Mouse (Mus musculus) left cerebral cortex, adult 9 months (tissue): ENCODE data around the gene Ccr10.

Source experiments
- DNase-seq, 2 experiments: peaks; one replicate each; pipeline ENCODE4 v3.0.0; 2022; ENCODE audit warnings: low spot score in 2 of 2

Gene Ccr10

GRCm38 (mm10) chr11:101174851-101175628 is at the start of gene Ccr10:
Ccr10 (minus strand) TSS chr11:101175443.
- DNase-seq = no peak

- no peak for DNase-seq
These were observed 49.1 kb upstream of the Ccr10 start for GRCm38 (mm10) chr11:101224337-101224736.

GRCm38 (mm10) chr11:101221306-101221986 is 46.2 kb upstream of the Ccr10 start:
- DNase-seq = no peak

GRCm38 (mm10) chr11:101220853-101221252 is 45.6 kb upstream of the Ccr10 start:
- DNase-seq = no peak

- DNase-seq = no peak
These were observed 43.3 kb upstream of the Ccr10 start for GRCm38 (mm10) chr11:101218436-101219055.

GRCm38 (mm10) chr11:101216936-101217335 is 41.7 kb upstream of the Ccr10 start:
- DNase-seq = no peak

GRCm38 (mm10) chr11:101211970-101212369 is 36.7 kb upstream of the Ccr10 start:
- peak in 1 of 2 experiments; percentile 47 for DNase-seq

GRCm38 (mm10) chr11:101200986-101201385 is 25.7 kb upstream of the Ccr10 start:
- peak in 1 of 2 experiments; percentile 69 for DNase-seq

GRCm38 (mm10) chr11:101199555-101199954 is 24.3 kb upstream of the Ccr10 start:
- no peak for DNase-seq

GRCm38 (mm10) chr11:101196175-101196574 is 20.9 kb upstream of the Ccr10 start:
- DNase-seq = no peak

GRCm38 (mm10) chr11:101195571-101195970 is 20.3 kb upstream of the Ccr10 start:
- DNase-seq = no peak

- no peak for DNase-seq
These were observed 19.9 kb upstream of the Ccr10 start for GRCm38 (mm10) chr11:101195101-101195500.

- no peak for DNase-seq
These were observed 19.4 kb upstream of the Ccr10 start for GRCm38 (mm10) chr11:101194643-101195042.

GRCm38 (mm10) chr11:101194137-101194536 is 18.9 kb upstream of the Ccr10 start:
- no peak for DNase-seq

GRCm38 (mm10) chr11:101193076-101193475 is 17.8 kb upstream of the Ccr10 start:
- DNase-seq = no peak

GRCm38 (mm10) chr11:101192646-101193045 is 17.4 kb upstream of the Ccr10 start:
- no peak for DNase-seq

- no peak for DNase-seq
These were observed 16.8 kb upstream of the Ccr10 start for GRCm38 (mm10) chr11:101191919-101192470.

GRCm38 (mm10) chr11:101190913-101191907 is 16.0 kb upstream of the Ccr10 start:
- DNase-seq = peak in 1 of 2 experiments; percentile 15

GRCm38 (mm10) chr11:101190181-101190912 is 15.1 kb upstream of the Ccr10 start:
- DNase-seq = no peak

- DNase-seq = peak in 1 of 2 experiments; percentile 63
These were observed 14.4 kb upstream of the Ccr10 start for GRCm38 (mm10) chr11:101189495-101190180.
